Mouse (Mus musculus) olfactory bulb, adult 2 months (tissue): ENCODE data around the gene Gpr157. TPM values are rescaled to one million over a fixed set of nuclear protein-coding genes. Genes with fewer than 3 reads are reported as not detected.
"Not testable (repeated sequence)": the region's sequence is repeated elsewhere in the genome, so short reads cannot be mapped to it uniquely, and the experiment has no call there.

ENCODE experiments used
- H3K27ac ChIP-seq: fragments of 200-500 bp; 2 replicates; pipeline ENCODE4 v1.5.1; 2012; ENCODE audit warnings: low read depth, low read length; ENCODE audit not compliant: insufficient read depth
- H3K4me1 ChIP-seq: fragments of 200-500 bp; 2 replicates; pipeline ENCODE4 v1.6.1; 2012; ENCODE audit warnings: low read length; ENCODE audit not compliant: control insufficient read depth, insufficient read depth
- H3K4me3 ChIP-seq: fragments of 200-500 bp; 2 replicates; pipeline ENCODE4 v1.5.1; 2012; ENCODE audit warnings: mild to moderate bottlenecking, low read depth, low read length, moderate library complexity; ENCODE audit not compliant: insufficient read depth
- CTCF ChIP-seq: fragments of 200-500 bp; IDR thresholded peaks from 2 replicates; pipeline ENCODE4 v1.5.1; 2012; ENCODE audit warnings: low read depth, mild to moderate bottlenecking, low read length, moderate library complexity; ENCODE audit not compliant: insufficient read depth
- POLR2A ChIP-seq: fragments of 200-500 bp; IDR thresholded peaks from 2 replicates; pipeline ENCODE4 v1.6.1; 2012; ENCODE audit warnings: mild to moderate bottlenecking, low read depth, low read length, moderate library complexity; ENCODE audit not compliant: insufficient read depth
- WGBS: fragments of 180-500 bp; shearing (Covaris S2); methylation state at CpG from one replicate; pipeline ENCODE4 v1.1.7; 2018; 5-methylcytosine and 5-hydroxymethylcytosine counted together
- polyA plus RNA-seq: library from polyadenylated mRNA; stranded (reverse); fragments of >200 nt; gene quantifications from 2 replicates; pipeline ENCODE4 v1.2.4, GENCODE M21; 2012; ENCODE audit warnings: low replicate concordance; ENCODE audit not compliant: missing spikeins, insufficient read depth, insufficient read length

Gene Gpr157
- polyA plus RNA-seq, result not detected in 2 replicates

DNA sequence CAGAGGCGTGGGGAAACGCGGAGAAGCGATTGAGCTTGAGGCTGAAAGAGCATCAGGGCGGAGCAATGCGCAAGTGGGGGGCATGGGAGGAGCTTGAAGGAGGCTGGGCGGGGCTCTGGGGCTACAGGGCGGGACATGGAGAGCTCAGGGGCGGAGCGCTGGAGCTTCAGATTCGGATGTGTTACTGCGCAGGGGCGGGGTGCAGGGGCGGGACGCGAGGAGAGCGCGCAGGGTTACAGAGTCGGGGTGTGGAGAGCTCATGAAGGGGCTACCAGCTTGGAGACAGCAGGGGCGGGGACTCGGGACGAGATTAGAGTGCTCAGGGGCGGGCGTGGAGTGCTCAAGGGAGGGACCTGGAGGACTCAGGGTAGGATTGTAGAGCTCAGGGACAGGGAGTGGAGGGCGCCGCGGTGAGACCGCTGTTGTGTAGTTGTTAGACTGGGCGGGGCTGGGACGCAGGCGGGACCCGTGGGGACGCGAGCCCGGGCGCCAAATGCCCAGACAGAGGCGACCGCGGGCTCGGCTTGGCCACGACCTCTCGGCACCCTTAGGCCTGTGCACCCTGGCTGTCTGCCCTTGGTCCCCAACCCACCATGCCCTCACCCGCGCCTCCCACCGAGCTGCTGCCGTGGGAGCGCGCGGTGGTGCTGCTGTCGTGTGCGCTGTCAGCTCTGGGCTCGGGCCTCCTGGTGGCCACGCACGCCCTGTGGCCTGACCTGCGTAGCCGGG is at the start of gene Gpr157:
TSS of gene Gpr157 (plus strand) at position 205 of the 729 bp plus-strand sequence.
- under 1% methylated on average over 55 of the region's 56 CpGs for WGBS
- Histone ChIP-seq H3K4me1 (peaks cover 12% of the 10 kb centered on the region), H3K27ac (no peak within 1 kb of the TSS), H3K4me3 (peak within 1 kb of the TSS; percentile 53)
- TF ChIP-seq POLR2A, result no peak
- TF ChIP-seq CTCF, result no peak

DNA sequence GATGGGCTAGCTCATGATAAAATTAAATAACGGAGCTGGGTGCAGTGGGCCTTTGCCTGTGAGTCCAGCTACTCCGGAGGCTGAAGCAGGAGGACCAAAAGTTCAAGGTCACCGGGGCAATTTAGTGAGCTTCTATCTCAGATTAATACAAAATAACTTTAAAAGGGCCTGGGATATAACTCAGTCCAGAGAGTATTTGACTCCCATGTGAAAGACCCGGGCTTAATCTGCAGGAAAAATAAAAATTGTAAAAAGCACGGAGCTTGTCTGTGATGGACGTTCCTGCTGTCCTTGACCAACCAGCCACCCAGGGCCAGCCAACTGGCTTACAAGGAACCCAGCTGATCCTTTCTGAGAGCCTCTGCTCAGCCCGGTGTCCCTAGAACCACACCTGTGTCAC is 48.6 kb upstream of the Gpr157 start:
- TF ChIP-seq CTCF (no peak), POLR2A (no peak)
- Histone ChIP-seq H3K27ac (no peak overlapping the region), H3K4me3 (no peak overlapping the region), H3K4me1 (peaks cover 5% of the 10 kb centered on the region)
- WGBS, result 93% methylated on average over 7 of the region's 7 CpGs

DNA sequence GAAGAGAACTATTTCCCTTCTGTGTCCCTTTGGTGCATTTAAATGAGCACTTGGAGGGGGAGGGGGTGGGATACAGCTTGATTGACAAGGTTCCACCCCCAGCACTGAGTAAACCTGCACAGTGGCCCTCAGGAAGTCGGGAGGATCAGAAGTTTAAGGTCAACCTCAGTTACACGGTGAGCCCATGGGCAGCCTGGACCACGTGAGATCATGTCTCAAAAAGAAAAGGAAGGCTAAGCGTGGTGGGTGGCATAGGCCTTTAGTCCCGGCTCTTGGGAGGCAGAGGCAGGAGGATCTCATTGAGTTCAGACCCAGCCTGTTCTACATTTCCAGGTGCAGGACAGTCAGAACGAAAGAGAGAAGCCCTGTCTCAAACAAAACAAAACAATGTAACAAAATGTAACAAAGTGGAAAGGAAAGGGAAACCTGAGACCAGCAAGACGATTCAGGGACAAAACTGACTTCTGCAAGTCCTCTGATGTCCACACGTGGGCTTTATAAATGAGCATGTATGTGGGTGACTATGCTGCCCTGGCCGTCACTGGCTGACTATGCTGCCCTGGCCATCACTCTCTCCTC is 47.1 kb upstream of the Gpr157 start:
- WGBS, result 88% methylated on average over 9 of the region's 9 CpGs
- Histone ChIP-seq H3K27ac (no peak overlapping the region), H3K4me1 (peaks cover 2% of the 10 kb centered on the region), H3K4me3 (no peak overlapping the region)
- TF ChIP-seq CTCF (no peak), POLR2A (no peak)

- WGBS, result 84% methylated on average over 1 of the region's 1 CpGs
- not testable (repeated sequence) for H3K4me1 ChIP-seq, H3K27ac ChIP-seq, H3K4me3 ChIP-seq
Observed at GRCm38 (mm10) chr4:150040856-150041255, 46.3 kb upstream of the Gpr157 start.

GRCm38 (mm10) chr4:150041346-150042110 is 45.6 kb upstream of the Gpr157 start:
- Histone ChIP-seq H3K4me3 (no peak overlapping the region), H3K4me1 (no peaks in the 10 kb centered on the region), H3K27ac (no peak overlapping the region)
- WGBS, result 91% methylated on average over 10 of the region's 10 CpGs
- TF ChIP-seq CTCF, result no peak
- no peak for TF ChIP-seq POLR2A

DNA sequence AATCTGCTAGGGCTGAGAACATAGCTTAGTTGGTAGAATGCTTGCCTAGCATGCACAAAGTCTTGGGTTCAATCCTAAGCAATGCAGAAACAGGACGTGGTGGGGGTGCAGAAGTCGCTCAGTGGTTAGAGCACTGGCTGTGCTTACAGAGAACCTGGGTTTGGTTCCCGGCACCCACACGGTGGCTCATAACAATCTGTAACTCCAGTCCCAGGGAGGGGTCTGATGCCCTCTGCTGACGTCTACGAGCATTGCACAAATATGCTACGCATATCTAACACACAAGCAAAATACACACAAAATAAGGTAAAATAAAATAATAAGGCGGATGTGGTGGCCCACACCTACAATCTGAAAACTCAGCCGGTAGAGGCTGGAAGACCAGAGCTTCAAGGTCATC is 43.6 kb upstream of the Gpr157 start:
- WGBS, result 98% methylated on average over 9 of the region's 9 CpGs
- Histone ChIP-seq H3K4me3 (no peak overlapping the region), H3K4me1 (peaks cover 9% of the 10 kb centered on the region), H3K27ac (no peak overlapping the region)
- TF ChIP-seq POLR2A, result no peak
- no peak for TF ChIP-seq CTCF

- 1% methylated on average over 20 of the region's 20 CpGs for WGBS
- no peak overlapping the region for H3K27ac ChIP-seq
- TF ChIP-seq POLR2A (no peak), CTCF (no peak)
- peak overlapping the region; percentile 33 for H3K4me3 ChIP-seq
- H3K4me1 ChIP-seq, result peaks cover 18% of the 10 kb centered on the region
Observed at GRCm38 (mm10) chr4:150048038-150048437, 39.1 kb upstream of the Gpr157 start.

GRCm38 (mm10) chr4:150048478-150049156 is 38.5 kb upstream of the Gpr157 start:
- no peak overlapping the region for H3K27ac ChIP-seq
- WGBS, result 2% methylated on average over 49 of the region's 49 CpGs
- peaks cover 18% of the 10 kb centered on the region for H3K4me1 ChIP-seq
- no peak for TF ChIP-seq POLR2A
- no peak for TF ChIP-seq CTCF
- H3K4me3 ChIP-seq, result peak overlapping the region; percentile 33
